Mouse (Mus musculus) intestine, postnatal 0 days (tissue): ENCODE data around the gene Dnajc22. TPM values are rescaled to one million over a fixed set of nuclear protein-coding genes. Genes with fewer than 3 reads are reported as not detected.
A peak's percentile ranks its signal among the peaks of the same experiment; 100 is the strongest.

Experiments used
- ATAC-seq: fragments of 200-750 bp; cut with Nextera tagmentation; 2 replicates; pipeline ENCODE4 v1.8.0; 2017; ENCODE audit warnings: mild to moderate bottlenecking, moderate TSS enrichment, moderate library complexity
- H3K27ac ChIP-seq: fragments of 300-500 bp; sonication (generic); 2 replicates; pipeline ENCODE4 v1.5.1; 2014; ENCODE audit warnings: mild to moderate bottlenecking, low read depth, low read length, moderate library complexity
- H3K27me3 ChIP-seq: fragments of 300-500 bp; sonication (generic); replicated peaks from 2 replicates; pipeline ENCODE4 v1.6.1; 2014; ENCODE audit warnings: low read length, mixed read lengths; ENCODE audit not compliant: control insufficient read depth, insufficient read depth
- H3K36me3 ChIP-seq: fragments of 300-500 bp; sonication (generic); 2 replicates; pipeline ENCODE4 v1.6.1; 2014; ENCODE audit warnings: mild to moderate bottlenecking, moderate library complexity; ENCODE audit not compliant: control insufficient read depth, insufficient read depth
- H3K4me1 ChIP-seq: fragments of 300-500 bp; sonication (generic); replicated peaks from 2 replicates; pipeline ENCODE4 v1.6.1; 2014; ENCODE audit warnings: antibody characterized with exemption, low read length, mixed read lengths; ENCODE audit not compliant: control insufficient read depth, insufficient read depth
- H3K4me2 ChIP-seq: fragments of 300-500 bp; sonication (generic); replicated peaks from 2 replicates; pipeline ENCODE4 v1.6.1; 2014; ENCODE audit warnings: low read depth, mild to moderate bottlenecking, moderate library complexity
- H3K4me3 ChIP-seq: fragments of 300-500 bp; sonication (generic); 2 replicates; pipeline ENCODE4 v1.5.1; 2014; ENCODE audit warnings: low read depth, low read length
- H3K9ac ChIP-seq: fragments of 300-500 bp; sonication (generic); 2 replicates; pipeline ENCODE4 v1.6.1; 2014; ENCODE audit warnings: mild to moderate bottlenecking, low read depth, low read length
- H3K9me3 ChIP-seq: fragments of 300-500 bp; sonication (generic); 2 replicates; pipeline ENCODE4 v1.6.1; 2016; ENCODE audit warnings: mixed run types; ENCODE audit not compliant: control insufficient read depth
- CTCF ChIP-seq: sonication (generic); IDR thresholded peaks from 2 replicates; pipeline ENCODE4 v1.5.1; 2016; ENCODE audit warnings: low read depth, mild to moderate bottlenecking, control low read depth, antibody characterized with exemption, moderate library complexity
- whole genome bisulfite sequencing: fragments of 180-500 bp; shearing (Covaris S2); extraction: QIAGEN DNeasy Blood & Tissue Kit; methylation state at CpG from one replicate; pipeline ENCODE4 v1.1.7; 2014; 5-methylcytosine and 5-hydroxymethylcytosine counted together
- polyA plus RNA-seq: library from polyadenylated mRNA; unstranded; fragments of >200 nt; fragmentation: Nextera tagmentation; extraction: Ambion mirVana; gene quantifications from 2 replicates; pipeline ENCODE4 v1.2.1, GENCODE M21; 2015

Gene Dnajc22
- polyA plus RNA-seq, 1 experiment from 2014 or later, result 55.7 TPM

GRCm38 (mm10) chr15:99111139-99111538, 18.2 kb downstream of the Dnajc22 start:
- no peaks in the 10 kb centered on the region; the same call in 1 of the 2 replicates for H3K36me3 ChIP-seq
- H3K4me1 ChIP-seq, result no peaks in the 10 kb centered on the region
- H3K27me3 ChIP-seq, result no peaks in the 10 kb centered on the region
- H3K9me3 ChIP-seq, result no peaks in the 10 kb centered on the region
- H3K4me3 ChIP-seq, result no peak overlapping the region
- 90% methylated on average over 3 of the region's 3 CpGs for WGBS
- H3K9ac ChIP-seq, result no peak overlapping the region
- no peak for ATAC-seq
- H3K4me2 ChIP-seq, result no peak overlapping the region
- no peak for TF ChIP-seq CTCF
- H3K27ac ChIP-seq, result no peak overlapping the region

GRCm38 (mm10) chr15:99111809-99112208, 18.8 kb downstream of the Dnajc22 start:
- Histone ChIP-seq H3K4me1 (no peaks in the 10 kb centered on the region), H3K27ac (no peak overlapping the region), H3K27me3 (no peaks in the 10 kb centered on the region), H3K4me2 (no peak overlapping the region), H3K4me3 (no peak overlapping the region), H3K9ac (no peak overlapping the region), H3K36me3 (no peaks in the 10 kb centered on the region; the same call in 1 of the 2 replicates), H3K9me3 (no peaks in the 10 kb centered on the region)
- ATAC-seq, result no peak
- TF ChIP-seq CTCF, result no peak
- 51% methylated on average over 4 of the region's 4 CpGs for WGBS

GRCm38 (mm10) chr15:99112843-99113395, 19.9 kb downstream of the Dnajc22 start:
- Histone ChIP-seq H3K4me2 (peak overlapping the region; percentile 45), H3K27me3 (no peaks in the 10 kb centered on the region), H3K9me3 (no peaks in the 10 kb centered on the region), H3K4me1 (no peaks in the 10 kb centered on the region), H3K4me3 (no peak overlapping the region), H3K36me3 (no peaks in the 10 kb centered on the region), H3K27ac (no peak overlapping the region), H3K9ac (no peak overlapping the region)
- 28% methylated on average over 11 of the region's 11 CpGs for WGBS
- ATAC-seq, result no peak
- no peak for TF ChIP-seq CTCF

- Histone ChIP-seq H3K27ac (no peak overlapping the region), H3K27me3 (no peaks in the 10 kb centered on the region), H3K9me3 (no peaks in the 10 kb centered on the region), H3K9ac (no peak overlapping the region), H3K4me1 (no peaks in the 10 kb centered on the region), H3K36me3 (no peaks in the 10 kb centered on the region), H3K4me2 (peak overlapping the region; percentile 45), H3K4me3 (no peak overlapping the region)
- WGBS, result 6% methylated on average over 9 of the region's 9 CpGs
- peak; percentile 73 for TF ChIP-seq CTCF
- peak; percentile 51 for ATAC-seq
Observed at GRCm38 (mm10) chr15:99113396-99113975, 20.5 kb downstream of the Dnajc22 start.

GRCm38 (mm10) chr15:99114312-99115064, 21.5 kb downstream of the Dnajc22 start:
- Histone ChIP-seq H3K27me3 (no peaks in the 10 kb centered on the region), H3K4me2 (no peak overlapping the region), H3K36me3 (no peaks in the 10 kb centered on the region), H3K9me3 (no peaks in the 10 kb centered on the region), H3K4me3 (no peak overlapping the region), H3K4me1 (no peaks in the 10 kb centered on the region), H3K27ac (no peak overlapping the region), H3K9ac (no peak overlapping the region)
- no peak for ATAC-seq
- TF ChIP-seq CTCF, result no peak
- WGBS, result 31% methylated on average over 14 of the region's 14 CpGs

- no peak for ATAC-seq
- Histone ChIP-seq H3K27ac (no peak overlapping the region), H3K4me2 (no peak overlapping the region), H3K9me3 (no peaks in the 10 kb centered on the region), H3K36me3 (no peaks in the 10 kb centered on the region), H3K9ac (no peak overlapping the region), H3K4me1 (no peaks in the 10 kb centered on the region), H3K27me3 (no peaks in the 10 kb centered on the region), H3K4me3 (no peak overlapping the region)
- WGBS, result 59% methylated on average over 7 of the region's 7 CpGs
- no peak for TF ChIP-seq CTCF
Observed at GRCm38 (mm10) chr15:99115065-99115423, 22.1 kb downstream of the Dnajc22 start.
